Mouse (Mus musculus) thymus, postnatal 25 days (tissue): ENCODE results near the gene Tchp.

Experiments
- DNase-seq: peaks from one replicate; pipeline ENCODE4 v3.0.0; 2022

Tchp gene

DNA sequence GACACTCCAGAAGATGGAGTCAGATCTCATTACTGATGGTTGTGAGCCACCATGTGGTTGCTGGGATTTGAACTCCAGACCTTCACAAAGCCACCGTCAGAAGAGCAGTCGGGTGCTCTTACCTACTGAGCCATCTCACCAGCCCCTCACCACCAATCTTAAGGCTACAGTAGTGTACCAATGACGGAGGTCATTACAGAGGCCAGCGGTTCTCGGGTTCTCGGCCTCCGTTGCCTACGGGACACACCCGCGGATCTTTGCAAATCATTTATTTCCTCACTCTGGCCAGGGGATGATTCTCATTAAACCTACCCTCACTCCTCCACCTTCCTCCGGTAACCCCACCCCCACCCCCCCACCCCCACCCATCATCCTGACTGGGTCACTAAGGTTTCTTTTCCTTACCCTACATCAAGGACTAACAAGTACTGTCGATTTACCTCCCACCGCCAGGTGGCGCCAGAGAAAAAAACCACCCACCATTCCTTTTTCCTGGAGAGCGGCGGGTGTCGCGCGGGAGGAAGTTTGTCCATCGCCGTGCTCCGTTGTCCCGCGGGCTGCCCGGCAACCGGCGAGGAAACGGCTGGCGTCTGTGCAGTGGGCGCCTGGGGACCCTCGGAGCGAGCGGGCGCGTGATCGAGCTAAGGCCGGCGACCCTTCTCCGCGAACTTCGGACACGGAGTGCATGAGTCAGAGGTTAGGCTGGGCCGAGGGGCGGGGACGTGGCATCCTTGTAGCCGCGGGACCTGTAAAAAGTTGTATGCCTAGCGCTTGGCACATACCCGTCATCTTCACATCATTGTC, at the start of gene Tchp:
Gene Tchp, plus strand, starts transcription at position 496 of the 804 bp plus-strand sequence.
- DNase-seq, result peak; percentile 94

DNA sequence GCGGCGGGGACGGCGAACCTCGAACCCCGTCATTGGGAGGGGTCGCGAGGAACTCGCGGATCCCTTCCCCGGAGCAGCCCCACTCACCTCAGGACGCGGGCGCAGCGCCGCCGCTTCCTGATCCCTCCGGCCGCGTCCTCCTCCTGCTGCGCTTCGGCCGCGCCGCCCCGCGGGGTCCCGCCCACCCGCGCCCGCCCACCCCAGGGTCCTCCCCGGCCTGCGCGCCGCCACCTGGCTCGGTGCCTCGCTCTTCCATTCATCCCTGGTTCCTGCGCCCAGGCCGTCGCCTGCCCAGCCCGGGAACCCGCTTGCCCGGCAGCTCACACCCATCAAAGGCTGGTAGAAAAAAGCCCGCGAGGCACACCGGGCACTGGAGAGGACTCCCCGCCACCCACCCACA, 49.3 kb upstream of the Tchp start, which contains the start of gene Trpv4:
Gene Trpv4, minus strand, starts transcription at position 167 of the 400 bp plus-strand sequence.
- no peak for DNase-seq

DNA sequence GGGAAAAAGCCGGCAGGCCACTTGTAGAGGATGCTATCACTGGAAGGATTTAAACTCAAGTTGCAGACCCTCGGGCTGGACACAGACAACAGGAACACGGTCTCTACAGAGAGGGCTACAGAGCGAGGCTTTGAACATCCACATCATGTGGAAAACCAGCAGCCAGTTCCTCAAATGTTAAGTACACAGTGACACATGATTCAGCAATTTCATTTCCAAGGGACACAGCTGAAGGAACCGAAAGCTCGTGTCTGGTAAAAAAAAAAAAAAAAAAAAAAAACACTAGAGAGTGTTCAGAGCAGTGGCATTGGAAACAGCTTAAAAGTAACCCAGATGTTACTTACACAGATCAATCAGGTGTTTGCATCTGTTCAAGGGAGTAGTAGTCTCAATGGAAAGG, 46.5 kb upstream of the Tchp start:
- DNase-seq, result no peak

DNA sequence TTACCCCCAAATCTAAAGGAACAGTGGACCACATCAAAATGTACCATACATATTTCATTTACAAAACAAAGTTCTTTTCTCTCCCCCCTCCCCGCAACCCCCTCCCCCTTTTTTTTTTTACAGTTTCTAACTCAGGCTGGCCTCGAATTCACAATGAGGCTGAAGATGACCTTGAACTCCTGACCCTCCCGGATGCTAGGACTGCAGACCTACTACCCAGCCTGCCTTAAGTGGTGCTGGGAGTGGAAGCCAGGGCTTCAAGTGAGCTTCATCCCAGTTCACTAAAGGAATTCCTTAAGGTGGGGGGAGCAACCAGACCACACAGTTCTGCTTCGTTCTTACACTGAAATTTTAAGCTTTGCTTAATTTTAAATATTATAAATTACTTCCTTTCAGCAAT, 43.4 kb upstream of the Tchp start:
- DNase-seq, result no peak

DNA sequence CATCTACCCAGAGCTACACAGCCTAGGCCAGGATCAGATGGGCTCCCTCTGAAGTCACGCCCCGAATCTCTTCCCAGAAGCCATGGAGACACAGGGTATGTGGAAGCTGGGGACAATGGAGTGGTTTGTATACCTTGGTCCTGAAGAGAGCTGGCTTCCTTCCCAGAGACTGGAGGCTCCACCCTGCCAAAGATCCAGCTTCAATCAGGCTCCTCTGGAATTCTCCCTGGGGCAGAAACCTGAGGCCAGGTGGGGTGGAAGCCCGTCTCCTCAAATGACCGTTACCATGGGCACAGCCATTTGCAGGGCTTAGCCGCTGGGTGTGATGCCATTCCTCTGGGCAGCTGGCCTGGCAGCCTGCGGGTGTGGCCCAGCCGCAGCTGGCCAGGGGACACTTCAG, 42.8 kb upstream of the Tchp start:
- DNase-seq, result no peak

DNA sequence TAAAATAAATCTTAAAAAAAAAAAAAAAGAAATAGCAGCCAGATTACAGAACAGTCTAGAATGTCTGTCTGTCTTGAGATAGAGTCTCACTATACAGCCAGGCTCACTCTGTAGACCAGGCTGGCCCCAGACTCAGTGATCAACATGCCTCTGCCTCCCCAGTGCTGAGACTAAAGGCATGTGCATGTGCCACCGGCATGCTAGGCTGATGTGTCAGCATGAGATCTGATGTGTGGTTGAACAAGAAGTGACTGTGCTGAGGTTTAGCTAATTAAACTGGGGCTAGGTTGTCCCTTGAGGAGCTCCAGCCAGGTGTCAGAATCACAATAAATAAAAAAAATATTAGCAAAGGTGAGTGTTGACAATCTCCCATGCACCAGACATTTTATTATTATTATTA, 40.9 kb upstream of the Tchp start:
- no peak for DNase-seq

DNA sequence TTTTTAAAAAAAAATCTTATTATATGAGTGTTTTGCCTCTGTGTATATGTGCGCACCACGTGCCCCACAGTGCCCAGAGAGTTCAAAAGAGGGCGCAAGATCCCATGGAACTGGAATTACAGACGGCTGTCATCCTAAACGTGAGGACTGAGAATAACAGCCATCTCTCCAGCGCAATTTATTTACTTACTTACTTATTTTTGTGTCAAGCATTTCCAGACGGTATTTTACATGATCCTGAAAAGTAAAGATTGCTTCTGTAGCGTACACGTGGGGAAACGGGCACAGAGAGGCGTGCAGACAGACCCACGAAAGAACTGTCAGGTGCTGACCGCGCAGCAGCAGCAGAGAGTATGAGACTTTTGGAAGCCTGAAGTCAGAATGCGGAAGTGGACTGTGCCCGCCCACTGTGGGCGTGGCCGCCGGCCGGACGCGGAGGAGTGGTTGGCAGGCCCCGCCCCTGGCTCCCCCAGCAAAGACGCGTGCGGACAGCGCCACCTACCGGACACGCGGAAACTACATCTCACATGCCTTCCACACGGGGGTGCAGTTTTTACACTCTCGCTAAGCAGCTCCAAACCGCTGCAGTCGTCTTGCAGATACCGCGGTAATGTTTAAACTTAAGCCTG, 40.2 kb upstream of the Tchp start:
- DNase-seq, result peak; percentile 100

DNA sequence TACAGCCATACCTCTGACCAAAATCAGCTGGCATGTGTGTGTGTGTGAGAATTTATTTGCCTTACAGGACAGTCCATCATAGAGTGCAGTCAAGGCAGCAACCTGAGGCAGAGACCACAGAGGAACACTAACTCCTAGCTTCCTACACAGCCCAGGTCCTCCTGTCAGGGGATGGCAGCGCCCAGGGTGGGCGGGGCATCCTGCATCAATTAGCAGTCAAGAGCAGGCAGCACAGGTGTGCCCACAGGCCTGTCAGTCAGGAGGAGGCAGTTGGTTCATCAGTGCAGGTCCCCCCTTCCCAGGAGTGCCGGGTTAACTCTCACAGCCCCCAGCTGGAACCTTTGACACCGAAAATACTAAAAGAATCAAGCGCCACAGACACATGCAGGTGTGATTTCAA, 38.5 kb upstream of the Tchp start:
- DNase-seq, result no peak

DNA sequence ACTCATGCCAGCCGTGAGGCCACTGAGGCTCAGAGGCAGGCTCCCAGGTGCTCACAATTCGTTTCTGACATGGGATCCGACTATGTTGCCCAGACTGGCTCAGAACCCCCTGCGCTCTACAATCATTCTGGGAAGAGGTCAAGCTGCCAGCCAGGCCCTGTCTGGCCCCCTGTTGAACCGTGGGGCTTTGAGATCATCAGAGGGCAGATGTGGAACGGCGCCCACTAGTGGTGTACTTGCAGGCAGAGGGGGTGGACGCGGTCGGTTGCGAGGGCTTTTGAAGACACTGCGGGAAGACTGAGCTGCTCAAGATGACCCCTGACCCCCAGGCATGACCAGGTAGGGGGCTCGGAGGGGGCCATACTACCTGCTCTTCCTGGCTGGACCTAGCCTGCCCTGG, 34.4 kb upstream of the Tchp start:
- DNase-seq, result no peak

DNA sequence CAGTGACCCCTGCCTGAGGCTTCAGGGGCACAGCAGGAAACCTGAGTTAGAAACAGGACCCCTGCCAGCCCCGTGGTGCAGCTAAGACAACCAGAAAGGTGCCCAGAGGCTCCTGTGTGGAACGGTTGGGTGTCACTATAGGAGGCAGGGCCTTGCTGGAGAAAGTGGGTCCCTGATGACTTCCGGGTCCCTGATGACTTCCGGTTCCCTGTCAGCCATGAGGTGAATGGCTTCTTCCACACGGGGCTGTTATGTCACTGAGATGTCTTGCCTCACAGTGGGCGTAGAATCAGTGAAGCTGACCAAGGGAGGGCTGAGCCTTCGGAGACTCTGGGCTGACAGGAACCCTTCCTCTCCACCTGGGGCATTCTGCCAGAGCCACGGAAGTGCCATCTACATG, 33.0 kb upstream of the Tchp start:
- no peak for DNase-seq

DNA sequence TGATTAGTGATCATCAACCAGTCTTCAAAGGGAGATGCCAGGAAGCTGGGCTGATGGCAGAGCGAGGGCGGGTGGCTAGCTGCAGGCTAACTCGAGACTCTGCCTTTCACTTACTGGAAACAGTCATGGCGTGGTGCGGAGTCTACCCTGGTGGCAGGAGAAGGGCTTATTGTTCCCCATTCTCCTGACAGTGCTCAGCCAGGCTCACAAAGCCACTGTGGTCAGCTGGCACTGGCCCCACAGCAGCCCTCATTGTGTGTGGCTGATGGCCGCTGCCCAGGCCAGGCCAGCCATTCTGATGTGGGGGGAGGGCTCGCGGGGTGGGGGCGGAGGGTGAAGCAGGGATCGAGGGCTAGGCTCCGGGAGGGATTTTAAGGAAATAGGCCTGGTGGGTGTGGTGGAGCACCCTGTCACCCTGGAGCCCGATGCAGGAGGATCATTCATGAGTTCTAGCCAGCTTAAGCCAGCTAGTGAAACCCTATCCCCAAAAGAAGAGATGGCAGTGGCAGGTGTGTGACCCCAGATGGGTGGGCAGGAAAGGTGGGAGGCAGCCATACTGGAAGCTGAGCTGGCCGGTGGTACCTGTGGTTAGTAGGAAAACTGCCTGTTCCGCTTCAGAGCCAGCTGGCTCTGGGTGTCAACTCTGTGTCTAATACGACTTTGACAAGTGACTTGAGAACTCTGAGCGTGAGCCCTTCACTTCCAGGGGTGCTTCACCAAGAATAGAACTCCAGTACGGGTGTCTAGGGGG, 27.5 kb upstream of the Tchp start:
- peak; percentile 44 for DNase-seq

DNA sequence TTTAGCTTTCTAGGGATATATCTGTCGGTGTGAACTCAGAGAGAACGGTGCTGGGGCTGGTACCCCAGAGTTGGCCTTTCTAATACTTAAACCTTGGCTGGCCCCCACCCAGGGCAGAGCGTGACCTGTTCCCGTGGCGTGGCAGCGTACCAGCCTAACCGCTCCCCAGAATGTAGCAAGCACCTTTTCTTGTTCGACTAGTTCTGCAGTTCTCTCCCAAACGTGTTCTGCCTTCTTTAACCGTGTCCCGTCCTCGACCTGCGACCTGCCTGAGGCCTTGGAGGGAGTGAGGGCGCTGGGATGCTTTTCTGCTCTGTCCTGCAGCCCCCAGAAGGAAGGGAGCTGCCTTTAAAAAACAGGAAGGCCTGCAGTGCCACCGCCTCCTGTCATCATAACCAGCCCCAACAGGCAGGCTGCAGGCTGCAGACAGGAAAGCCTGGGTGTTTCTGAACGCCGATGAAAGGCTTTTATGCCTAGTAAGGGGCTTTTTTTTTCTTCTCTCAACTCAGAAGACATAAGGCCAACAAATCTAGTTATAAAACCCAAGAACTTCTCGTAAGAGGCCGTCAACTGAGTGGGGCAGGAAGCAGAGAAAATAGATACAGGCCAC, 26.8 kb upstream of the Tchp start:
- peak; percentile 63 for DNase-seq

DNA sequence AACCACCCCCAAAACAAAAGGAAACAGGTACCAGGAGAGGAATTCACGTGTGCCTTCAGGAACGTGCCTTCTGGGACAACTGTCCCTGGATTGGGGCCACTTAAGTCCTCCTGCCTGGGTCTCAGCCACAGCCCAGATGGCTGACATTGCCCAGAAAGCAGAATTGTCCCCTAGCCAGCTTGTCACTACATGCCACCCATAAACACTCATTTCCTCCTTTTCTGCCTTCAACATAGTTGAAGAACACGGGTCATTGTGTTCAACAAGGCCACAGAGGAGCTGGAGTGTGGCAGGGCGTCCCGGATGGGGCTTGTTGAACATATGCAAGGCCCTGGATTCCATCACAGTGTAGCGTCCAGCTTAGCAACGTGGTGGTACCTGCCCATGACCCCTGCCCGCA, 25.8 kb upstream of the Tchp start:
- DNase-seq, result no peak

DNA sequence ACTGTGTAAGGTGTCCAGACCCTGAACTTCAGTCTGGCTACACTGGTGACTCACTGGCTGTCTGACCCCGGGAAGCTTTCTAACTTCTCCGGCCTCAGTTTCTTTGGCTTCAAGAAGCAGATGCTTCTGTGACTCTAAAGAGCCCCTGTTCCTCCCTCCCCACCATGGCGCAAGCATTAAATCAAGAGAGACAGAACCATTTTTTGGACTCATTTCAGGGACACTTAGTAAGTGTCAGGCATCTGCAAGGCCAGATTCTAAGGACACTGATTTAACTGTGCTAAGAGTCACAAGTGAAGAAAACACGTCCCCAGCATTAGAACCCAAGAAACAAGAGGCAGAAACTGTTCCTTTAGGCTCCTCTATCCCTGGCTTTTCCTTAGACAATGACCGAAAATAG, 21.6 kb upstream of the Tchp start:
- no peak for DNase-seq

DNA sequence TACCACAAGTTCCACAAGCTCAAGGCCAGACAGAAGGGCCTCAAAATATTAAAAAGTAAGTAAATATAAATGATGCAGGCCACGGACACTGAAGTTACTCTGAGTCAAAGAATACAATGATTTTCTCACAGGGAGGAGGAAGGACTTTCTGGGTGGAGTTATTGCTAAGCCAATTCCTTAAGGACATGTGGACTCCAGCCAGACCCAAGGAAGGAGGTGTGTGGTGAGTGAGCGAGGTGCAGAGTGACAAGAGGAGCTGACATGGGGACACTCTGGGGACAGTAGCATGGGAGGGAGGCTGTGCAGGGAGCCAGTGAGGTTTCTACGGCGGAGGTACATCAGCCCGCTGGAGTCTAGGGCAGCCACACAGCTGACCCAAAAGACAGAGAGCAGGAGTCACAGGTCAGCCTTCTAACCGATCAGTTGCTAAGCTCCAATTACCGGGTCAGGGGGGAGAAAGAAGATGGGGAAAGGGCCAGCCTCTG, 20.8 kb upstream of the Tchp start:
- DNase-seq, result no peak

DNA sequence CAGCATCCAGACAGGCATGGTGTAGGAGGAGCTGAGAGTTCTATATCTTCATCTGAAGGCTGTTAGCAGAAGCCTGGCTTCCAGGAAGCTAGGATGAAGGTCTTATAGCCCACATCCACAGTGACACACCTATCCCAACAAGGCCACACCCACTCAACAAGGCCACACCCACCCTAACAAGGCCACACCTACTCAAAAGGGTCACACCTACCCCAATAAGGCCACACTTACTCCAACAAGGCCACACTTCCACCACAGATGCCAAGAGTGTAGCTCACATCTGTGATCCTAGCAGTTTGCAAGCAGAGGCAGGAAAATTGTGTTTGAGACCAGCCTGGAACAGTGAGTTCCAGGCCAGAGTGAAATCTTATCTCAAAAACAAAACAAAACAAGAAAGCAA, 19.7 kb upstream of the Tchp start:
- DNase-seq, result no peak

DNA sequence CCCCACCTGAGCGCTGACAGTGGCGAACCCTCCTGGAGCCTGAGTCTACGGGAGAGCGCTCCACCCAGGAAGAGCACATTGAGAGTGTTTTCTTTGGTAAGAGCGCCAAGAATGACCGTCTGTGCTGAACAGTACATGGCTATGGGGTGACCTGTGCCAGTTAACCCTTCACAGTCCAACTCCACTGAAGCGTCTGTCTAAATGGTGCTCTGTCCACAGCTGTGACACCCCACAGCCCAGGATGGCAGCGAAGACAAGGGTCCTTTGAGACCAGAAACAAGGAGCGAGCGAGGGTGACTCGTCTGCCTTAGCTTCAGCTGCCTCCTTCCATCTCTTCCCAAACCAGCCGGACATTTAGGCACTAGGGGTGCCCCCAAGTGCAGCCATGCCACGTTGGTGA, 18.9 kb upstream of the Tchp start:
- DNase-seq, result no peak

DNA sequence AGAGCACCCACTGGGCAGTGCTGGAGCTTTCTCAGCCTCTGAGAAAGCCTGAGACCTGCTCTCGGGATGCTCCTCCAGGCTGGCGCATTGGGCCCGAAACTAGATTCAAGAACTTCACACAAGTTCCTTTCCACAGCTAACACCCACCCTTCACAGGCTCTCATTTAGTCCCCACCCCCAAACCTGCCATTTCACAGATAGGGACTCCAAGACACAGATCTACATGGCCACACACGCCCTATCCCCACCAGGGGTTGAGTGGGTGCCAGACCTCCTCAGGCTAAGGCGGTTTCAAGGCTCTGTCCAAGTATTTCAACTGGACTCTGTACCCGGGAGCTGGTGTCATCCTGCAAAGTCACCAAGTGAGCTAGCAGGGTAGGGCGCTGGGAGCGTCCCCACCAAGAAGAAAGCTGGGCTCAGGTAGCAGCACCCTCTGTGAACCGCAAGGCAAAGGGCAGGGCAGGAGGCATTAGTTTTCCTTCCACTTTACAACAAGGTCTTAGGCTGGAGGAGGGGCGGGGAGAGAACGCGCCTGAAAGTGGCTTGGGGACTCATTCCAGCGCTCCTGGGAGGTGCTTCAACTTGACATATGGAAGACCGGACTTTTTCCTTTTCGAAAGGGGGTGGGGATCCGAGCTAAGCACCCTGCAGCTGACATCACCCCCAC, 17.7 kb upstream of the Tchp start:
- DNase-seq, result peak; percentile 42

DNA sequence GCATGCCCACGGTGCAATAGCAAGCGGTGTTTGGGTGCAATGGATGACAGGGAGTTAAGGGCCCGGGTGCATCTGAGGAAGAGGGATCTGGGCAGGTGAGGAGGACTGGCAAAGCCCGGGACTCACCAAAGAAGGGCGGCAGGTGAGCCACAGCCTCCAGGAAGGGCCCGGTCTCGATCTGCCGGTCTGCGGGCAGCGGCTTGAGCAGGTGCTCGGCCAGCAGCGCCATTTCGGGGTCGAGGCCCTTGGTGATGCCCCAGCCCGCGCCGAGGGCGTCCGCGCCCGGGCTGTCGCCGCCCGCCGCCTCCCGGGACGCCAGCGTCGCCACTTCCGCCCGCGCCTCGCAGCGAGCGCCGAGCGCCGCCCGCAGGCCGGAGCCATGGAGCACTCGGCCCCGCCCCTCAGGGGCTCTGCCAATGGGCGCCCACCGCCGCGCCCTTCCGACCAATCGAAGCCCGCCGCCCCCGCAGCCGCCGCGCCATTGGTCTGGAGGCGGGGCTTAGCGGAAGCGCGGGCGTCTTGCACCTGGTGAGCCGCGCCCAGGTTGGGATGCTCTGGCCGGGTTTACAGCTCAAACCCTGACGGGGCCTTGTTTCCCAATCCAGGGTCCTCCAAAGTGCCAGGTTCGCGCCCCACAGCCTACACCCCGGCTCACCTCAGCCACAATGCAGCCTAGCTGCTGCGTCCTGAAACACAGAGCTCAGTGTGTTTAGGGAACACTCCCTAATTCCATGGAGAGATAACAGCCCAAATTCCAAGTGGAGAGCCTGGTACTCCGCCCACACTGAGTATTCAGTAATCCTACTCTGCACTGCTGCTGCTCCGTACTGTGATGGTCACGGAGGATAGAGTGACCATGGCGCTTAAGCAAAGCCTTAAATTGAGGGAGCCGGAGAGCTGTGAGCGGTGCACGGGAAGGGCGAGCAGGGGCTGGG, 16.7 kb upstream of the Tchp start, which contains the start of gene Gltp:
Gene Gltp, minus strand, starts transcription at position 352 of the 935 bp plus-strand sequence.
- peak; percentile 97 for DNase-seq

DNA sequence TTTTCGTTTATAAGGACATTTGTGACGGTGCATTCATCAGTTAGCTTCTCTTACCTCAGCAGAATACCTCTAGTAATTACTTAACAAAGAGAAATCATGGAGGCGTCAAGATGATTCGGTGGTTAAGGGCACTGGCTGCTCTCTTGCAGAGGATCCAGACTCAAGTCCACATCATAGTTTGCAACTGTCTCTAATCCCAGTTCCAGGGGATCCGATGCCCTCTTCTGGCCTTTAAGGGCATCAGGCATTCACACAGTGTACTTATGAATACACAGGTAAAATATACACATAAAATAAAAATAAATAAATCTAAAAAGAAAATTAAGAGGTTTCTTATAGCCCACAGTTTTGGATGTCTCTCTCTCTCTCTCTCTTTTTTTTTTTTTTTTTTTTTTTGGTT, 11.8 kb upstream of the Tchp start:
- DNase-seq, result no peak

DNA sequence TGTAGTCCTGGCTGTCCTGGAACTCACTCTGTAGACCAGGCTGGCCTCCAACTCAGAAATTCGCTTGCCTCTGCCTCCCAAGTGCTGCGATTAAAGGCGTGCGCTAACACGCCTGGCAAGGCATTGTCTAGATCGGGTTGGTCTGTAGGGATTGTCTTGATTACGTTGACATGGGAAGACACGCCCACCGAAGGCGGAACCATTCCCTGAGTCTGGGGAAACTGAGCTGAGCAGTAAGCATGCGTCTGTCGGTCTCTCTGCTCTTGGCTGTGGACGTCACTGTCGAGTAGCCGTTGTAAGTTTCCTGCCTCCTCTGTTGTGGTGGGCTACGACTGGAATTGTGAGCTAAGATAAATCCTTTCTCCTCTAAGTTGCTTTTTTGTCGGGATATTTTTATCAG, 10.6 kb upstream of the Tchp start:
- no peak for DNase-seq
